Mouse (Mus musculus) gastrocnemius, postnatal 10 days (tissue): ENCODE measurements at regions not wholly inside any gene's neighbourhood (a gene's known extent, or its start where the extent isn't known, plus 50 kb on each side); places are given as distances from the start of the nearest gene placed in this dataset.
"Not testable (repeated sequence)": the region's sequence is repeated elsewhere in the genome, so short reads cannot be mapped to it uniquely, and the experiment has no call there.

ENCODE experiments used
- DNase-seq: peaks from one replicate; pipeline ENCODE4 v3.0.0; 2021; ENCODE audit warnings: mixed read lengths

GRCm38 (mm10) chr10:96372616-96373346 is 236.4 kb downstream of the Gm5426 start:
- no peak for DNase-seq

- no peak for DNase-seq
Observed at GRCm38 (mm10) chr10:96373481-96373880, 237.1 kb downstream of the Gm5426 start.

- DNase-seq = no peak
Observed at GRCm38 (mm10) chr10:96374293-96375069, 238.1 kb downstream of the Gm5426 start.

GRCm38 (mm10) chr10:96375070-96375447 is 238.7 kb downstream of the Gm5426 start:
- DNase-seq = no peak

- no peak for DNase-seq
Observed at GRCm38 (mm10) chr10:96377549-96377948, 239.3 kb upstream of the Btg1 start.

GRCm38 (mm10) chr10:96379016-96379771 is 237.6 kb upstream of the Btg1 start:
- no peak for DNase-seq

- no peak for DNase-seq
Observed at GRCm38 (mm10) chr10:96381664-96382063, 235.1 kb upstream of the Btg1 start.

GRCm38 (mm10) chr10:96391748-96392147 is 225.1 kb upstream of the Btg1 start:
- DNase-seq = no peak

GRCm38 (mm10) chr10:96392836-96393235 is 224.0 kb upstream of the Btg1 start:
- DNase-seq = no peak

GRCm38 (mm10) chr10:96394210-96394609 is 222.6 kb upstream of the Btg1 start:
- DNase-seq = no peak

GRCm38 (mm10) chr10:96395017-96395416 is 221.8 kb upstream of the Btg1 start:
- no peak for DNase-seq

- no peak for DNase-seq
Observed at GRCm38 (mm10) chr10:96397931-96398561, 218.8 kb upstream of the Btg1 start.

GRCm38 (mm10) chr10:96398562-96399288 is 218.1 kb upstream of the Btg1 start:
- no peak for DNase-seq

GRCm38 (mm10) chr10:96399636-96400400 is 217.0 kb upstream of the Btg1 start:
- no peak for DNase-seq

GRCm38 (mm10) chr10:96400793-96401192 is 216.0 kb upstream of the Btg1 start:
- DNase-seq = no peak

GRCm38 (mm10) chr10:96406306-96406705 is 210.5 kb upstream of the Btg1 start:
- no peak for DNase-seq

GRCm38 (mm10) chr10:96407846-96408245 is 209.0 kb upstream of the Btg1 start:
- DNase-seq = no peak

GRCm38 (mm10) chr10:96408250-96408649 is 208.6 kb upstream of the Btg1 start:
- no peak for DNase-seq

GRCm38 (mm10) chr10:96410028-96410427 is 206.8 kb upstream of the Btg1 start:
- no peak for DNase-seq

- no peak for DNase-seq
Observed at GRCm38 (mm10) chr10:96414807-96415206, 202.0 kb upstream of the Btg1 start.

GRCm38 (mm10) chr10:96421506-96421905 is 195.3 kb upstream of the Btg1 start:
- not testable (repeated sequence) for DNase-seq
